Mouse (Mus musculus): Measurements from ENCODE around the gene Tpmt. TPM values are rescaled to one million over a fixed set of nuclear protein-coding genes. Genes with fewer than 3 reads are reported as not detected.

The Tpmt gene
- total and polyA plus RNA-seq, 3 experiments: 1.6 to 3.6 (median 3.1) TPM

DNA sequence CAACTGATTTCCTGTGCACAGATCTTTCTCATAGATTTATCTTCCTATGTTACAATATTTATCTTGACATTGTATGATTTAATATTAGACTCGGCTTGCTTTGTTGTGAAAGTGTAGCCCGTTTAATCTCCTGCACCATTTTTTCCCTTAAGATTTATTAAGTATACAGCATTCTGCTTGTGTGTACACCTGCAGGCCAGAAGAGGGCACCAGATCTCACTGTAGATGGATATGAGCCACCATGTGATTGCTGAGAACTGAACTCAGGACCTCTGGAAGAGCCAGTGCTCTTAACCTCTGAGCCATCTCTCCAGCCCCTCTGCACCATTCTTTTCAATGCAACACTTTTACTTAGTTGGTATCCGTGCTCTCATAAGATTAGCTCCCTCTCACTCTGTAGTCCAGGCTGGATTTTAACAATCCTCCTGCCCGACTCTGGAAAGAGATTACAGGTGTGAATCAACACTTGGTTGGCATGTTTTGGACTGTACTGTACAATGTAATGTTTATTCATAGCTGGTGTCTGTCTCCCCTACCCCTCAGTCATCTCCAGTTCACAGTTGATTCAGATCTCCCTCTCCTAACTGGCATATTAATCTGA, 36.5 kb upstream of the Tpmt start:
- no peak overlapping the region for H3K27ac ChIP-seq (ENCODE audit: insufficient read depth, low read depth)
- peak; percentile 36 for TF ChIP-seq RAD21 (IDR thresholded peaks at IDR 0.05; ENCODE audit: low read depth, low read length)
- TF ChIP-seq NRF1 (IDR thresholded peaks at IDR 0.05; ENCODE audit: low read depth, low read length): no peak
- no peak for TF ChIP-seq TCF12 (IDR thresholded peaks at IDR 0.05; ENCODE audit: low read depth, low read length)
- peak; percentile 26; the same call in 1 of the 2 replicates for TF ChIP-seq SMC3 (IDR thresholded peaks at IDR 0.05; ENCODE audit: low read depth, low read length)
- no peak for TF ChIP-seq POLR2AphosphoS2 (IDR thresholded peaks at IDR 0.05; ENCODE audit: low read depth, low read length)
- TF ChIP-seq USF2 (conservative IDR thresholded peaks at IDR 0.05; ENCODE audit: low read depth, low read length): no peak
- peak; percentile 32 to 52; a peak in 3 of 4 replicates for TF ChIP-seq CTCF (conservative IDR thresholded peaks at IDR 0.05 in 1 of 2, IDR thresholded peaks at IDR 0.05 in 1 of 2; ENCODE audit: low read depth in 2 of 2, low read length in 2 of 2)
- dilution Hi-C loops (cut with MboI; ENCODE audit: extremely low pct_ligation_motif_present, extremely low pct_unique_long_range_greater_than_20kb, low sequenced_read_pairs): no loop called here
- no peaks in the 10 kb centered on the region for H3K79me2 ChIP-seq (replicated peaks; ENCODE audit: control insufficient read depth, extremely low read depth, insufficient read depth, poor library complexity, severe bottlenecking)
- no peak overlapping the region for H3K9ac ChIP-seq (ENCODE audit: insufficient read depth, low read depth)
- in situ Hi-C loops (cut with MboI; ENCODE audit: low pct_ligation_motif_present, low pct_unique_long_range_greater_than_20kb, low sequenced_read_pairs): no loop called here
- no peaks in the 10 kb centered on the region for H3K4me1 ChIP-seq (ENCODE audit: control insufficient read depth in 1 of 2, insufficient read depth in 2 of 2)
- no peak for DNase-seq (ENCODE audit: extremely low read depth)
- no peaks in the 10 kb centered on the region for H3K9me3 ChIP-seq (replicated peaks; ENCODE audit: low read length)
- no peak overlapping the region for H3K4me3 ChIP-seq (replicated peaks in 1 of 3; ENCODE audit: low read depth in 2 of 3, low read length in 2 of 3, poor library complexity in 1 of 3)
- peaks cover 6 to 76% of the 10 kb centered on the region in 2 experiments for H3K36me3 ChIP-seq (replicated peaks in 1 of 2; ENCODE audit: control insufficient read depth in 1 of 2, insufficient read depth in 1 of 2, low read length in 1 of 2)
- H3K27me3 ChIP-seq (replicated peaks): no peaks in the 10 kb centered on the region
- no peak overlapping the region for H3K4me2 ChIP-seq (ENCODE audit: insufficient read depth, low read depth, poor library complexity, severe bottlenecking)

- in situ Hi-C loops (cut with MboI; ENCODE audit: low pct_ligation_motif_present, low pct_unique_long_range_greater_than_20kb, low sequenced_read_pairs): no loop called here
- DNase-seq (ENCODE audit: extremely low read depth): peak; percentile 22
Observed at GRCm38 (mm10) chr13:47078799-47079198, 34.3 kb upstream of the Tpmt start.

More at GRCm38 (mm10) chr13:47078799-47079198, 34.3 kb upstream of the Tpmt start:
- dilution Hi-C loops (cut with MboI; ENCODE audit: extremely low pct_ligation_motif_present, extremely low pct_unique_long_range_greater_than_20kb, low sequenced_read_pairs): no loop called here
- no peak overlapping the region for H3K27ac ChIP-seq (ENCODE audit: insufficient read depth, low read depth)
- peaks cover 6 to 81% of the 10 kb centered on the region in 2 experiments for H3K36me3 ChIP-seq (replicated peaks in 1 of 2; ENCODE audit: control insufficient read depth in 1 of 2, insufficient read depth in 1 of 2, low read length in 1 of 2)
- no peak for TF ChIP-seq MEF2A (IDR thresholded peaks at IDR 0.05; ENCODE audit: borderline replicate concordance, low read depth, low read length)
- no peak for TF ChIP-seq TBP (conservative IDR thresholded peaks at IDR 0.05; ENCODE audit: low read depth, low read length)
- no peak for TF ChIP-seq JUN (IDR thresholded peaks at IDR 0.05; ENCODE audit: insufficient read depth, low read depth, low read length)
- no peak for TF ChIP-seq KAT2A (IDR thresholded peaks at IDR 0.05; ENCODE audit: insufficient replicate concordance, low read length)
- TF ChIP-seq ZKSCAN1 (IDR thresholded peaks at IDR 0.05; ENCODE audit: borderline replicate concordance, low read depth, low read length): no peak
- TF ChIP-seq NRF1 (IDR thresholded peaks at IDR 0.05; ENCODE audit: low read depth, low read length): no peak
- peak; percentile 39 for TF ChIP-seq RAD21 (IDR thresholded peaks at IDR 0.05; ENCODE audit: low read depth, low read length)
- no peak for TF ChIP-seq POLR2A (IDR thresholded peaks at IDR 0.05; ENCODE audit: low read depth, low read length)
- no peak for TF ChIP-seq MAFK (IDR thresholded peaks at IDR 0.05; ENCODE audit: insufficient replicate concordance, low read length)
- no peak for TF ChIP-seq HCFC1 (IDR thresholded peaks at IDR 0.05; ENCODE audit: low read depth, low read length)
- no peak for TF ChIP-seq MAX (IDR thresholded peaks at IDR 0.05; ENCODE audit: low read length)
- peak in 1 of 2 experiments; percentile 57; a peak in 2 of 4 replicates for TF ChIP-seq CTCF (conservative IDR thresholded peaks at IDR 0.05 in 1 of 2, IDR thresholded peaks at IDR 0.05 in 1 of 2; ENCODE audit: low read depth in 2 of 2, low read length in 2 of 2)
- TF ChIP-seq TCF12 (IDR thresholded peaks at IDR 0.05; ENCODE audit: low read depth, low read length): no peak
- no peak for TF ChIP-seq GABPA (IDR thresholded peaks at IDR 0.05; ENCODE audit: insufficient replicate concordance, low read depth, low read length)
- TF ChIP-seq MAZ (IDR thresholded peaks at IDR 0.05; ENCODE audit: low read depth, low read length): no peak
- TF ChIP-seq SMC3 (IDR thresholded peaks at IDR 0.05; ENCODE audit: low read depth, low read length): peak; percentile 46
- no peak for TF ChIP-seq SIN3A (IDR thresholded peaks at IDR 0.05; ENCODE audit: low read length)
- no peaks in the 10 kb centered on the region for H3K4me1 ChIP-seq (ENCODE audit: control insufficient read depth in 1 of 2, insufficient read depth in 2 of 2)
- H3K27me3 ChIP-seq (replicated peaks): no peaks in the 10 kb centered on the region
- no peak overlapping the region for H3K4me2 ChIP-seq (ENCODE audit: insufficient read depth, low read depth, poor library complexity, severe bottlenecking)
- no peak overlapping the region for H3K4me3 ChIP-seq (replicated peaks in 1 of 3; ENCODE audit: low read depth in 2 of 3, low read length in 2 of 3, poor library complexity in 1 of 3)
- H3K79me2 ChIP-seq (replicated peaks; ENCODE audit: control insufficient read depth, extremely low read depth, insufficient read depth, poor library complexity, severe bottlenecking): no peaks in the 10 kb centered on the region
- no peak overlapping the region for H3K9ac ChIP-seq (ENCODE audit: insufficient read depth, low read depth)
- H3K9me3 ChIP-seq (replicated peaks; ENCODE audit: low read length): no peaks in the 10 kb centered on the region

Data from CH12.LX (cell line).